In the genomic region with DNA sequence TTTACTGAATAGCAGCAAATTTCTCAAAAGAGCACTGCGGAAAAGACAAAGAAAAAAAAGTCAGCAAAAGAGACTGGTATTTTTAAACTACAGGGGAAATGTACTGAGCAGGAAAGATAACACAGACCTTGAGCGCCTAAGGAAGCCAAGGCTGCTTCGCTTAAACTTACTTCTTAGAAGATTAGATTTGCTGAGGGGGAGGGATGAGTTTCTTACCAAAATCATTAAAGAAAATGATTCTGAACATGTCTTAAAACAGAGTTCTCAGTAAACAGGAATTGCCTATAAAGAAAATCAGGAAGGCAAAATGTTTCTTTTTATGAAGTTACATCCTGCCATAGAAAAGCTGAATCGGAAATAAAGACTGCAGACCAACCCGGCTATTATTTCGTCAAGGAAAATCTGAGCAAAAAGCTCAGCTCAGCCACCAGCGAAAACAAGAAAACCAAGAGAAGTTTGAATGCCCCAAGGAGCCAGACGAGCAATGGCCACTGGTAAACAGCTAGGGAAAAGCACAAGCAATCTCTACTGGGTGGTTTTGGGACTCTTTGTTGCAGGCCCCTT, we compare ENCODE assay signal across 8 mouse cellular contexts. TPM values are rescaled to one million over a fixed set of nuclear protein-coding genes. Genes with fewer than 3 reads are reported as not detected.
DNase-seq lines count a peak whose midpoint lies in the region; ATAC-seq and TF ChIP-seq lines count a peak whose summit lies in the region.

Gene Fyn (plus strand): TSS at position 284 of the 564 bp plus-strand sequence.

- no peaks in the 10 kb centered on the region for H3K9me3 ChIP-seq in midbrain, embryonic 15.5 days

- H3K9ac ChIP-seq in liver, adult 2 months (ENCODE audit: low read depth, low read length): peak within 1 kb of the TSS; percentile 73
- H3K9ac ChIP-seq in heart, adult 2 months (ENCODE audit: low read depth, low read length): peak within 1 kb of the TSS; percentile 87
- peak within 1 kb of the TSS; percentile 98 for H3K9ac ChIP-seq in midbrain, embryonic 15.5 days

- TF ChIP-seq EP300 in heart, adult 2 months (IDR thresholded peaks at IDR 0.05; ENCODE audit: insufficient read depth, low read depth, low read length): no peak

- intact Hi-C loops in heart, adult 2 months (cut with DNase I): loop anchor here (2.0 to 5.0 kb wide), 5 partner anchors 50 to 198 kb away; no protein-coding TSS in a partner anchor

- peaks cover 6% of the 10 kb centered on the region for H3K27me3 ChIP-seq in liver, adult 2 months (ENCODE audit: control insufficient read depth, insufficient read depth, low read length)
- H3K27me3 ChIP-seq in heart, adult 2 months (ENCODE audit: control insufficient read depth, insufficient read depth, low read length): no peaks in the 10 kb centered on the region
- no peaks in the 10 kb centered on the region for H3K27me3 ChIP-seq in midbrain, embryonic 15.5 days (replicated peaks)

- ATAC-seq in midbrain, embryonic 15.5 days (replicated peaks): no peak

- H3K36me3 ChIP-seq in liver, adult 2 months (ENCODE audit: control insufficient read depth, insufficient read depth, low read length): no peaks in the 10 kb centered on the region
- peaks cover 16% of the 10 kb centered on the region for H3K36me3 ChIP-seq in heart, adult 2 months (ENCODE audit: control insufficient read depth, insufficient read depth, low read length)
- no peaks in the 10 kb centered on the region for H3K36me3 ChIP-seq in midbrain, embryonic 15.5 days (replicated peaks)

- H3K27ac ChIP-seq in liver, adult 2 months (replicated peaks; ENCODE audit: insufficient read depth, low read depth, low read length): peak within 1 kb of the TSS; percentile 73
- H3K27ac ChIP-seq in heart, adult 2 months: peak within 1 kb of the TSS; percentile 96
- H3K27ac ChIP-seq in midbrain, embryonic 15.5 days: peak within 1 kb of the TSS; percentile 99

- no peak for TF ChIP-seq CTCF in liver, adult 2 months (IDR thresholded peaks at IDR 0.05; ENCODE audit: low read depth, low read length)
- TF ChIP-seq CTCF in heart, adult 2 months (IDR thresholded peaks at IDR 0.05): no peak

- H3K79me2 ChIP-seq in liver, adult 2 months (ENCODE audit: control insufficient read depth, insufficient read depth, low read length): no peaks in the 10 kb centered on the region
- peaks cover 3% of the 10 kb centered on the region; the same call in 1 of the 2 replicates for H3K79me2 ChIP-seq in heart, adult 2 months (replicated peaks; ENCODE audit: control insufficient read depth, insufficient read depth, low read length)

- WGBS in liver, adult 2 months: 59% methylated on average over 8 of the region's 8 CpGs
- WGBS in heart, adult 2 months: 26% methylated on average over 8 of the region's 8 CpGs
- 34% methylated on average over 8 of the region's 8 CpGs for WGBS in midbrain, embryonic 15.5 days

- DNase-seq in liver, adult 2 months (ENCODE audit: extremely low read depth, low read depth, low spot score): no peak
- DNase-seq in liver: no peak
- no peak for DNase-seq in adrenal gland, postnatal 10 days
- no peak for DNase-seq in heart, adult 2 months
- no peak for DNase-seq in layer of hippocampus, postnatal 14 days (ENCODE audit: low spot score in 2 of 2)
- no peak for DNase-seq in right cerebral cortex, postnatal 10 days (ENCODE audit: low spot score in 2 of 2)
- DNase-seq in cerebellum, postnatal 25 days: no peak

- peak within 1 kb of the TSS; percentile 69 for H3K4me3 ChIP-seq in liver, adult 2 months (ENCODE audit: insufficient read depth, low read depth, low read length)
- H3K4me3 ChIP-seq in heart, adult 2 months: peak within 1 kb of the TSS; percentile 93
- peak within 1 kb of the TSS; percentile 99 for H3K4me3 ChIP-seq in midbrain, embryonic 15.5 days

- H3K4me1 ChIP-seq in liver, adult 2 months (ENCODE audit: control insufficient read depth, insufficient read depth, low read length): no peaks in the 10 kb centered on the region; the same call in 1 of the 2 replicates
- H3K4me1 ChIP-seq in heart, adult 2 months (ENCODE audit: control insufficient read depth, insufficient read depth, low read length): peaks cover 8% of the 10 kb centered on the region
- peaks cover 34% of the 10 kb centered on the region for H3K4me1 ChIP-seq in midbrain, embryonic 15.5 days

- H3K4me2 ChIP-seq in midbrain, embryonic 15.5 days: peak within 1 kb of the TSS; percentile 71

- TF ChIP-seq POLR2A in liver, adult 2 months (IDR thresholded peaks at IDR 0.05; ENCODE audit: extremely low read depth, insufficient read depth, low read length): no peak
- no peak for TF ChIP-seq POLR2A in heart, adult 2 months (IDR thresholded peaks at IDR 0.05; ENCODE audit: insufficient read depth, low read depth, low read length)

RNA-seq across cellular contexts. Expression of gene Fyn, which starts in this region (rescaled TPM):
- total RNA-seq in liver, adult 2 months (2014; rRNA removed): 5.6 and 7.2 TPM in 2 replicates
- polyA plus RNA-seq in liver, adult 2 months (2012; rRNA removed): 2.7 and 4.4 TPM in 2 replicates
- total RNA-seq in adrenal gland, postnatal 10 days (2021): 10 to 100 TPM; 46.6 to 48.6 TPM
- 10 to 100 TPM; 26.1 to 29.7 TPM for total RNA-seq in heart, adult 2 months (2021)
- polyA plus RNA-seq in heart, adult 2 months (2012; rRNA removed): 23.2 and 36.4 TPM in 2 replicates
- total RNA-seq in layer of hippocampus, postnatal 14 days (2021): 100 to 1,000 TPM; 260 to 261 TPM
- 70.3 and 71.0 TPM in 2 replicates for polyA plus RNA-seq in midbrain, embryonic 15.5 days (2015; fragmentation: Nextera tagmentation; extraction: Ambion mirVana)

Comparison
In these comparisons a context has a peak if more than half of its experiments do, and no peak if none do; other contexts are left out.
1. RNA of gene Fyn (total RNA-seq): 260 to 261 TPM in layer of hippocampus, postnatal 14 days; 46.6 to 48.6 TPM in adrenal gland, postnatal 10 days, 26.1 to 29.7 TPM in heart, adult 2 months and 5.6 to 7.2 TPM in liver, adult 2 months; every median in the first group is over 4 times any median in the second.
2. Peak in every context shown above with its lines, with median percentiles within 50 percentile points of each other: H3K27ac ChIP-seq, H3K4me3 ChIP-seq and H3K9ac ChIP-seq.